9 mouse cellular contexts compared by ENCODE assay signal in the genomic region with DNA sequence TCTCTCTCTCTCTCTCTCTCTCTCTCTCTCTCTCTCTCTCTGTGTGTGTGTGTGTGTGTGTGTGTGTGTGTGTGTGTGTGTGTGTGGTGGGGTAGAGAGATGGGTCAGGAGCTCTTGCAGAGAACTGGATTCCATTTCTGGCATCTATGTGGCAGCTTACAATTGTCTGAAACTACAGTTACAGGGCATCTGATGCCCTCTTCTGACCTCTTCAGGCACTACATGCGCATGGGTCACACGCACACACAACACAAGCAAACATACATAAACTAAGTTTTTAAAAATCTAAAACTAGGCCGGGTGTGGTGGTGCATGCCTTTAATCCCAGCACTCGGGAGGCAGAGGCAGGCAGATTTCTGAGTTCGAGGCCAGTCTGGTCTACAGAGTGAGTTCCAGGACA. TPM values are rescaled to one million over a fixed set of nuclear protein-coding genes. Genes with fewer than 3 reads are reported as not detected.
A peak's percentile ranks its signal among the peaks of the same experiment; 100 is the strongest.
DNase-seq lines count a peak whose midpoint lies in the region; ATAC-seq and TF ChIP-seq lines count a peak whose summit lies in the region.
"Not testable (repeated sequence)": the region's sequence is repeated elsewhere in the genome, so short reads cannot be mapped to it uniquely, and the experiment has no call there.
"Had no signal": no experiment of that assay in that cellular context is flagged by ENCODE, and none has a peak within 500 bp of the region (broad histone marks: within the 10 kb centered on the region; RNA-seq: fewer than 3 reads in every experiment).

No protein-coding gene starts in this region.

- not testable (repeated sequence) for H3K4me2 ChIP-seq in kidney, postnatal 0 days (ENCODE audit: low read length); neural tube, embryonic 11.5 days (ENCODE audit: low read depth)

- not testable (repeated sequence) for H3K36me3 ChIP-seq in kidney, postnatal 0 days (ENCODE audit: insufficient read depth, low read length); neural tube, embryonic 11.5 days (ENCODE audit: control insufficient read depth, insufficient read depth, low read length)

- peak; percentile 29 for DNase-seq in ES-CJ7 (ENCODE audit: low read depth, low spot score)
- peak; percentile 11 to 29 for DNase-seq in heart, postnatal 14 days
- DNase-seq in kidney, postnatal 0 days (ENCODE audit: low spot score), result peak; percentile 18
- DNase-seq in lung, adult 2 months, result not testable (repeated sequence)
- DNase-seq in neural tube, embryonic 11.5 days (ENCODE audit: low spot score), result peak; percentile 24

- H3K4me3 ChIP-seq in bone marrow macrophage, adult 2 months (ENCODE audit: insufficient read depth, low read length); embryonic fibroblast, embryonic 13.5 days (ENCODE audit: insufficient read depth, low read length); kidney, postnatal 0 days (replicated peaks; ENCODE audit: low read depth, low read length); lung, adult 2 months (replicated peaks; ENCODE audit: extremely low read depth, low read depth, low read length); neural tube, embryonic 11.5 days (ENCODE audit: low read depth, low read length): not testable (repeated sequence)

- H3K27ac ChIP-seq in bone marrow macrophage, adult 2 months (ENCODE audit: insufficient read depth, low read depth, low read length); embryonic fibroblast, embryonic 13.5 days (ENCODE audit: insufficient read depth, low read length); kidney, postnatal 0 days; neural tube, embryonic 11.5 days (ENCODE audit: low read depth, low read length): not testable (repeated sequence)

- not testable (repeated sequence) for H3K9ac ChIP-seq in kidney, postnatal 0 days (ENCODE audit: low read depth, low read length); neural tube, embryonic 11.5 days (ENCODE audit: low read length)

- not testable (repeated sequence) for H3K27me3 ChIP-seq in kidney, postnatal 0 days (ENCODE audit: insufficient read depth, low read length); neural tube, embryonic 11.5 days (ENCODE audit: control insufficient read depth, insufficient read depth, low read length)

- ATAC-seq in kidney, postnatal 0 days (replicated peaks; ENCODE audit: low FRiP score, low read depth); neural tube, embryonic 11.5 days (ENCODE audit: insufficient read depth, low FRiP score, low TSS enrichment): not testable (repeated sequence)

- H3K4me1 ChIP-seq in bone marrow macrophage, adult 2 months (ENCODE audit: control insufficient read depth, insufficient read depth, low read length); embryonic fibroblast, embryonic 13.5 days (ENCODE audit: control insufficient read depth, insufficient read depth, low read length); kidney, postnatal 0 days (replicated peaks; ENCODE audit: insufficient read depth, low read length); lung, adult 2 months (ENCODE audit: control insufficient read depth, insufficient read depth, low read length); neural tube, embryonic 11.5 days (ENCODE audit: control insufficient read depth, insufficient read depth, low read length): not testable (repeated sequence)

- WGBS in kidney, postnatal 0 days, result 85% methylated on average over 5 of the region's 5 CpGs
- 67% methylated on average over 5 of the region's 5 CpGs for WGBS in lung, adult 2 months
- 86% methylated on average over 5 of the region's 5 CpGs for WGBS in neural tube, embryonic 11.5 days

- not testable (repeated sequence) for TF ChIP-seq POLR2A in bone marrow macrophage, adult 2 months (IDR thresholded peaks at IDR 0.05; ENCODE audit: borderline replicate concordance, low read depth, low read length); embryonic fibroblast, embryonic 13.5 days (IDR thresholded peaks at IDR 0.05; ENCODE audit: low read depth, low read length); lung, adult 2 months (IDR thresholded peaks at IDR 0.05; ENCODE audit: borderline replicate concordance, extremely low read depth, low read depth, low read length)

- intact Hi-C loops in heart, postnatal 14 days (cut with DNase I), result not testable (repeated sequence)

- peak; percentile 43 for TF ChIP-seq CTCF in bone marrow macrophage, adult 2 months (IDR thresholded peaks at IDR 0.05; ENCODE audit: low read depth, low read length)
- peak; percentile 74; the same call in 1 of the 2 replicates for TF ChIP-seq CTCF in embryonic fibroblast, embryonic 13.5 days (IDR thresholded peaks at IDR 0.05; ENCODE audit: borderline replicate concordance, insufficient read depth, low read length)
- peak; percentile 51; the same call in 1 of the 2 replicates for TF ChIP-seq CTCF in kidney, postnatal 0 days (IDR thresholded peaks at IDR 0.05; ENCODE audit: low read depth)
- TF ChIP-seq CTCF in lung, adult 2 months (IDR thresholded peaks at IDR 0.05; ENCODE audit: insufficient read depth, low read length), result peak; percentile 66

- H3K9me3 ChIP-seq in kidney, postnatal 0 days (replicated peaks; ENCODE audit: low read length); neural tube, embryonic 11.5 days (ENCODE audit: control insufficient read depth, low read length): not testable (repeated sequence)

RNA-seq across cellular contexts. Expression of gene Ccl28, which starts 2.3 kb away (rescaled TPM):
- polyA plus RNA-seq in bone marrow macrophage, adult 2 months (2012; ENCODE audit: insufficient read depth, insufficient read length, missing spikeins), result not detected in 2 replicates
- polyA plus RNA-seq in embryonic fibroblast, embryonic 13.5 days (2011; ENCODE audit: insufficient read length, low read depth, missing spikeins), result 1.7 and 1.9 TPM in 2 replicates
- not detected for total RNA-seq in heart, postnatal 14 days (2021)
- 0.08 and 0.13 TPM in 2 replicates for polyA plus RNA-seq in kidney, postnatal 0 days (2015; fragmentation: Nextera tagmentation; extraction: Ambion mirVana)
- 0.06 and 0.07 TPM in 2 replicates for polyA plus RNA-seq in lung, adult 2 months (2012; rRNA removed)
- not detected in 2 replicates for polyA plus RNA-seq in neural tube, embryonic 11.5 days (2014; fragmentation: Nextera tagmentation; extraction: Ambion mirVana)
- polyA plus RNA-seq: liver, embryonic 15.5 days; myocyte had no signal
